Mouse (Mus musculus): ENCODE measurements around the gene Fdx1. TPM values are rescaled to one million over a fixed set of nuclear protein-coding genes. Genes with fewer than 3 reads are reported as not detected.

Gene Fdx1
- total RNA-seq, 2 experiments from 2014 or later, result 15.9 to 17.7 TPM

GRCm38 (mm10) chr9:51908255-51908654 lies 55.1 kb downstream of the Fdx1 start:
- no peak for DNase-seq (ENCODE audit: low spot score in 2 of 2)

GRCm38 (mm10) chr9:51906938-51907337 lies 56.4 kb downstream of the Fdx1 start:
- DNase-seq (ENCODE audit: low spot score in 2 of 2), result no peak

Other genes starting within 250 kb of the Fdx1 start
- gene Arhgap20, start 198.2 kb downstream of the Fdx1 start, total RNA-seq (2021), result 10 to 100 TPM; 51.1 to 57.7 TPM
- gene Rdx, start 83.6 kb upstream of the Fdx1 start, total RNA-seq (2021), result 10 to 100 TPM; 64.3 to 66.6 TPM
- gene Zc3h12c, start 205.0 kb upstream of the Fdx1 start, total RNA-seq (2021), result 10 to 100 TPM; 11.0 to 11.6 TPM

Measured in layer of hippocampus, postnatal 10 days (tissue).